Mouse (Mus musculus) embryonic facial prominence, embryonic 11.5 days (tissue): Measurements from ENCODE around the gene Cobll1. TPM values are rescaled to one million over a fixed set of nuclear protein-coding genes. Genes with fewer than 3 reads are reported as not detected.
A peak's percentile ranks its signal among the peaks of the same experiment; 100 is the strongest.

Experiments
- ATAC-seq: fragments of 200-750 bp; cut with Nextera tagmentation; replicated peaks from 2 replicates; pipeline ENCODE4 v1.8.0; 2017; ENCODE audit warnings: low read depth; ENCODE audit not compliant: insufficient number of reproducible peaks, low FRiP score, low TSS enrichment
- DNase-seq: peaks from one replicate; pipeline ENCODE4 v3.0.0-alpha.2; 2015; ENCODE audit warnings: low spot score
- H3K27ac ChIP-seq: fragments of 300-500 bp; sonication (generic); replicated peaks from 2 replicates; pipeline ENCODE4 v1.5.1; 2014; ENCODE audit warnings: mild to moderate bottlenecking, low read depth, low read length, control low read depth
- H3K27me3 ChIP-seq: fragments of 300-500 bp; sonication (generic); 2 replicates; pipeline ENCODE4 v1.6.1; 2014; ENCODE audit warnings: mild to moderate bottlenecking, low read length, moderate library complexity, mixed read lengths; ENCODE audit not compliant: control insufficient read depth, insufficient read depth
- H3K36me3 ChIP-seq: fragments of 300-500 bp; sonication (generic); replicated peaks from 2 replicates; pipeline ENCODE4 v1.6.1; 2014; ENCODE audit warnings: low read depth, mild to moderate bottlenecking, low read length, moderate library complexity, mixed read lengths; ENCODE audit not compliant: control insufficient read depth, insufficient read depth
- H3K4me1 ChIP-seq: fragments of 300-500 bp; sonication (generic); 2 replicates; pipeline ENCODE4 v1.6.1; 2014; ENCODE audit warnings: low read length, mixed read lengths; ENCODE audit not compliant: control insufficient read depth, insufficient read depth
- H3K4me2 ChIP-seq: fragments of 300-500 bp; sonication (generic); 2 replicates; pipeline ENCODE4 v1.6.1; 2014; ENCODE audit warnings: low read depth, mild to moderate bottlenecking, control low read depth, low read length, moderate library complexity
- H3K4me3 ChIP-seq: fragments of 300-500 bp; sonication (generic); 2 replicates; pipeline ENCODE4 v1.5.1; 2014; ENCODE audit warnings: low read depth, low read length, control low read depth
- H3K9ac ChIP-seq: fragments of 300-500 bp; sonication (generic); replicated peaks from 2 replicates; pipeline ENCODE4 v1.6.1; 2014; ENCODE audit warnings: mild to moderate bottlenecking, control low read depth, low read length
- H3K9me3 ChIP-seq: fragments of 300-500 bp; sonication (generic); replicated peaks from 2 replicates; pipeline ENCODE4 v1.6.1; 2016; ENCODE audit warnings: mild to moderate bottlenecking, low read length, inconsistent platforms, mixed read lengths; ENCODE audit not compliant: control insufficient read depth
- WGBS: fragments of 180-500 bp; shearing (Covaris S2); extraction: QIAGEN DNeasy Blood & Tissue Kit; methylation state at CpG from one replicate; pipeline ENCODE4 v1.1.7; 2014; 5-methylcytosine and 5-hydroxymethylcytosine counted together
- polyA plus RNA-seq: library from polyadenylated mRNA; unstranded; fragments of >200 nt; fragmentation: Nextera tagmentation; extraction: Ambion mirVana; gene quantifications from 2 replicates; pipeline ENCODE4 v1.2.1, GENCODE M21; 2014

Cobll1 gene
- polyA plus RNA-seq, 1 experiment from 2014 or later: 2.2 TPM

GRCm38 (mm10) chr2:65203699-65204098, 35.5 kb downstream of the Cobll1 start:
- no peaks in the 10 kb centered on the region for H3K36me3 ChIP-seq
- 31% methylated on average over 7 of the region's 7 CpGs for WGBS
- ATAC-seq (no peak), DNase-seq (no peak)
- H3K27ac ChIP-seq: no peak overlapping the region
- H3K9ac ChIP-seq: no peak overlapping the region
- H3K4me3 ChIP-seq: no peak overlapping the region
- no peaks in the 10 kb centered on the region for H3K9me3 ChIP-seq
- H3K27me3 ChIP-seq: no peaks in the 10 kb centered on the region
- H3K4me1 ChIP-seq: no peaks in the 10 kb centered on the region
- no peak overlapping the region for H3K4me2 ChIP-seq

DNA sequence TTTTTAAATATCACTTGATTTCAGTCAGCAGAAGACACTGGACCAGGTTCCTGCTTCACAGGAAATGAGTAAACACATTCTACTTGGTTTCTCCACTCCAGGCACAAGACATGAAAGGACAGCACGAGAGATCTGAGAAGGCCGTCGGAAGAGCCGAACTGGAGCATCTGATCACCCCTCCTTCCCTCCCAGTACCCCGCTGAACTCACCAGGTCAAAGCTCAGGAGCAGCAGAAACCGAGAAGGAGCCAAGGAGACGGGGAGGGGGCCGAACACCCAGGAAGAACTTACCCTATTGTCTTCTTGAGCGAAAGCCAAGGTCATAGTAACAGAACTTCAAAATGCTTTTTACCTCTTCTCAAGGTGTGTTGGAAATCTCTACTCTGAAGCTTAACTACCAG, 39.5 kb downstream of the Cobll1 start:
- H3K36me3 ChIP-seq: no peaks in the 10 kb centered on the region
- H3K27me3 ChIP-seq: no peaks in the 10 kb centered on the region
- no peak overlapping the region for H3K4me2 ChIP-seq
- H3K4me3 ChIP-seq: no peak overlapping the region
- no peaks in the 10 kb centered on the region for H3K9me3 ChIP-seq
- no peak for ATAC-seq
- 79% methylated on average over 9 of the region's 9 CpGs for whole genome bisulfite sequencing
- DNase-seq: no peak
- no peak overlapping the region for H3K9ac ChIP-seq
- no peaks in the 10 kb centered on the region for H3K4me1 ChIP-seq
- no peak overlapping the region for H3K27ac ChIP-seq

GRCm38 (mm10) chr2:65198605-65199004, 40.6 kb downstream of the Cobll1 start:
- Histone ChIP-seq H3K4me3 (no peak overlapping the region), H3K9ac (no peak overlapping the region), H3K36me3 (no peaks in the 10 kb centered on the region), H3K4me1 (no peaks in the 10 kb centered on the region), H3K9me3 (no peaks in the 10 kb centered on the region), H3K27ac (no peak overlapping the region), H3K27me3 (no peaks in the 10 kb centered on the region), H3K4me2 (no peak overlapping the region)
- no peak for DNase-seq
- WGBS: 98% methylated on average over 3 of the region's 3 CpGs
- no peak for ATAC-seq

DNA sequence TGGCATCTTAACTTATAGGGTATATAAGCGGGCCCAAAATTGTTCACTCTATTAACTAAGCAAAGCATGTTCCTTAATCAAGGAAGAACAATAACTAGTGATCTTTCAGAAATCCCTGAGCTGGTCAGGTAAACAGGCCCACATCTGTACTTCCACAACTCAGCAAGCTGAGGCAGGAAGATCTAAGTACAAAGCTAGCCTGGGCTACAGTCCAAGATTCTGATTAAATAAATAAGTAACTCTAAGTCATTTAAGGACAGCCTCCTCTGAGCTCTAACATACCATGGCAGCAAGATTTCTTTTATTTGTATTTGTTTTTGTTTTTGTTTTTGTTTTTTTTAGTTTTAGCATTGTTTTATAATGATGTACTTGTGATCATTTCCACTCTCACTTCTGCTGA, 42.2 kb downstream of the Cobll1 start:
- Histone ChIP-seq H3K9ac (no peak overlapping the region), H3K4me1 (no peaks in the 10 kb centered on the region), H3K27ac (no peak overlapping the region), H3K36me3 (no peaks in the 10 kb centered on the region), H3K27me3 (no peaks in the 10 kb centered on the region), H3K9me3 (no peaks in the 10 kb centered on the region), H3K4me3 (no peak overlapping the region), H3K4me2 (no peak overlapping the region)
- ATAC-seq (no peak), DNase-seq (no peak)
- 91% methylated on average over 1 of the region's 1 CpGs for WGBS

GRCm38 (mm10) chr2:65195233-65196010, 43.8 kb downstream of the Cobll1 start:
- WGBS: 88% methylated on average over 9 of the region's 9 CpGs
- H3K27me3 ChIP-seq: no peaks in the 10 kb centered on the region
- H3K27ac ChIP-seq: no peak overlapping the region
- ATAC-seq (no peak), DNase-seq (no peak)
- no peaks in the 10 kb centered on the region for H3K36me3 ChIP-seq
- no peaks in the 10 kb centered on the region for H3K4me1 ChIP-seq
- no peak overlapping the region for H3K4me3 ChIP-seq
- no peak overlapping the region for H3K4me2 ChIP-seq
- no peaks in the 10 kb centered on the region for H3K9me3 ChIP-seq
- no peak overlapping the region for H3K9ac ChIP-seq

DNA sequence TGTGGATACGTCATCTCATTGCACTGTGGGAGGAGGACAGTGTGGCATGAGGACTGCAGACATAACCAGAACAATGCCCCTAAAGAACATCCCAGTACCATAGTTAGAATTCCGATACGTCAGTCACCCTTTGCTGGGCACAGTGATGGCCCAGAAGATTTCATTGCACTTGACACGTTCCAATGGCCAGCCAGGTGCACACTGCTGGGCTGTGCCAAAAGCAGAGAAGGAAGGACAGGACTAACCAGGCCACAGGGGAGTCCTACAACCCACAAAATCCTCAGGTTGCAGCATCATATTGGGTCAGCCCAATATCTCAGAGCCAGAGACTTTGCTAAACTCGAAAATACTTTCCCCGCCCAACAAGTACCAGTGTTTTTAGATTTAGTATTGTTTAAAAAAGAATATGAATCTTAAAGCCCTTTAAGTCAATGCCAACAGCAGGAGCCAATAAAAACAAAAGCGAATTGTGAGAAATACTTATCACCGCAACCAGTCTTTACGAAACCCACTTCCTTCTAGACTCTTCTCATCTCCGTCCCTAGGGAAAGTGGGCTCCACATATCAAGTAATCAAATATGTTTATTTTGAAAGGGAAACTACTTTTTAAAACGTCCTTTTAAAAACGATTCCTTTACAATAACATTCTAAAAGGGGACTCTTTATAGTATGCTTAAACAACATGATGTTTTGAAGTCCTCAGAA, 46.0 kb downstream of the Cobll1 start:
- no peaks in the 10 kb centered on the region for H3K36me3 ChIP-seq
- H3K4me2 ChIP-seq: no peak overlapping the region
- no peak for ATAC-seq
- DNase-seq: no peak
- H3K27me3 ChIP-seq: no peaks in the 10 kb centered on the region
- no peak overlapping the region for H3K4me3 ChIP-seq
- H3K27ac ChIP-seq: no peak overlapping the region
- H3K9me3 ChIP-seq: no peaks in the 10 kb centered on the region
- no peaks in the 10 kb centered on the region for H3K4me1 ChIP-seq
- no peak overlapping the region for H3K9ac ChIP-seq
- WGBS: 75% methylated on average over 12 of the region's 12 CpGs

GRCm38 (mm10) chr2:65191398-65191797, 47.8 kb downstream of the Cobll1 start:
- H3K4me3 ChIP-seq: no peak overlapping the region
- no peak for DNase-seq
- ATAC-seq: no peak
- H3K27ac ChIP-seq: no peak overlapping the region
- no peaks in the 10 kb centered on the region for H3K27me3 ChIP-seq
- no peaks in the 10 kb centered on the region for H3K9me3 ChIP-seq
- no peaks in the 10 kb centered on the region for H3K36me3 ChIP-seq
- 67% methylated on average over 7 of the region's 7 CpGs for WGBS
- H3K9ac ChIP-seq: no peak overlapping the region
- no peak overlapping the region for H3K4me2 ChIP-seq
- no peaks in the 10 kb centered on the region for H3K4me1 ChIP-seq

- no peaks in the 10 kb centered on the region for H3K36me3 ChIP-seq
- H3K4me3 ChIP-seq: no peak overlapping the region
- 57% methylated on average over 7 of the region's 7 CpGs for WGBS
- H3K4me1 ChIP-seq: no peaks in the 10 kb centered on the region
- H3K4me2 ChIP-seq: no peak overlapping the region
- DNase-seq (peak; percentile 21), ATAC-seq (no peak)
- no peaks in the 10 kb centered on the region for H3K27me3 ChIP-seq
- no peak overlapping the region for H3K9ac ChIP-seq
- no peaks in the 10 kb centered on the region for H3K9me3 ChIP-seq
- H3K27ac ChIP-seq: no peak overlapping the region
These were observed 49.9 kb downstream of the Cobll1 start for GRCm38 (mm10) chr2:65189346-65189745.
